Mouse (Mus musculus) NIH3T3 (cell line): ENCODE results near the gene Ints1.

Source experiments
- DNase-seq: peaks from one replicate; pipeline ENCODE4 v3.0.0-alpha.2; 2012; ENCODE audit warnings: low read depth

Gene Ints1

GRCm38 (mm10) chr5:139801231-139801630 is 25.8 kb upstream of the Ints1 start:
- no peak for DNase-seq

GRCm38 (mm10) chr5:139799801-139800590 is 24.5 kb upstream of the Ints1 start:
- no peak for DNase-seq

- DNase-seq = no peak
Measured at GRCm38 (mm10) chr5:139799041-139799440, 23.6 kb upstream of the Ints1 start.

GRCm38 (mm10) chr5:139798168-139798900 is 22.9 kb upstream of the Ints1 start:
- no peak for DNase-seq

GRCm38 (mm10) chr5:139797473-139798167 is 22.1 kb upstream of the Ints1 start:
- peak; percentile 94 for DNase-seq

- peak; percentile 96 for DNase-seq
Measured at GRCm38 (mm10) chr5:139796900-139797299, 21.4 kb upstream of the Ints1 start.

- DNase-seq = no peak
Measured at GRCm38 (mm10) chr5:139796001-139796620, 20.6 kb upstream of the Ints1 start.

GRCm38 (mm10) chr5:139794938-139795337 is 19.5 kb upstream of the Ints1 start:
- DNase-seq = peak; percentile 34

GRCm38 (mm10) chr5:139794137-139794536 is 18.7 kb upstream of the Ints1 start:
- DNase-seq = no peak

GRCm38 (mm10) chr5:139793338-139794089 is 18.0 kb upstream of the Ints1 start:
- DNase-seq = peak; percentile 72

GRCm38 (mm10) chr5:139792966-139793337 is 17.5 kb upstream of the Ints1 start:
- peak; percentile 32 for DNase-seq

GRCm38 (mm10) chr5:139792159-139792775 is 16.8 kb upstream of the Ints1 start:
- DNase-seq = no peak

- peak; percentile 99 for DNase-seq
Measured at GRCm38 (mm10) chr5:139791227-139792158, 16.0 kb upstream of the Ints1 start, which contains the start of gene Mafk. Mafk (plus strand) TSS chr5:139791513.

- no peak for DNase-seq
Measured at GRCm38 (mm10) chr5:139789466-139789865, 14.0 kb upstream of the Ints1 start.

GRCm38 (mm10) chr5:139781406-139781805 is 5.9 kb upstream of the Ints1 start:
- no peak for DNase-seq

- DNase-seq = no peak
Measured at GRCm38 (mm10) chr5:139776966-139777365, 1.5 kb upstream of the Ints1 start.

- no peak for DNase-seq
Measured at GRCm38 (mm10) chr5:139768216-139768615, 7.3 kb downstream of the Ints1 start.

GRCm38 (mm10) chr5:139764296-139764695 is 11.2 kb downstream of the Ints1 start:
- peak; percentile 58 for DNase-seq

GRCm38 (mm10) chr5:139758096-139758495 is 17.4 kb downstream of the Ints1 start:
- no peak for DNase-seq

GRCm38 (mm10) chr5:139756586-139756985 is 18.9 kb downstream of the Ints1 start:
- DNase-seq = no peak
